Mouse (Mus musculus) heart, embryonic 10.5 days (tissue): ENCODE results near the gene Vwde. TPM values are rescaled to one million over a fixed set of nuclear protein-coding genes. Genes with fewer than 3 reads are reported as not detected.

Experiments used
- DNase-seq: peaks from one replicate; pipeline ENCODE4 v3.0.0-alpha.2; 2017; ENCODE audit warnings: low spot score
- H3K27ac ChIP-seq: fragments of 300-500 bp; sonication (generic); 2 replicates; pipeline ENCODE4 v1.5.1; 2016; ENCODE audit warnings: mild to moderate bottlenecking
- H3K27me3 ChIP-seq: fragments of 300-500 bp; sonication (generic); 2 replicates; pipeline ENCODE4 v1.6.1; 2016; ENCODE audit warnings: mild to moderate bottlenecking; ENCODE audit not compliant: poor library complexity, insufficient read depth, severe bottlenecking
- H3K36me3 ChIP-seq: fragments of 300-500 bp; sonication (generic); 2 replicates; pipeline ENCODE4 v1.6.1; 2016; ENCODE audit warnings: mild to moderate bottlenecking, moderate library complexity
- H3K4me1 ChIP-seq: fragments of 300-500 bp; sonication (generic); 2 replicates; pipeline ENCODE4 v1.6.1; 2016; ENCODE audit warnings: mild to moderate bottlenecking
- H3K4me3 ChIP-seq: fragments of 300-500 bp; sonication (generic); 2 replicates; pipeline ENCODE4 v1.5.1; 2016; ENCODE audit warnings: mild to moderate bottlenecking, moderate library complexity
- H3K9me3 ChIP-seq: fragments of 300-500 bp; sonication (generic); 2 replicates; pipeline ENCODE4 v1.6.1; 2016; ENCODE audit warnings: mild to moderate bottlenecking, moderate library complexity
- WGBS: fragments of 180-500 bp; shearing (Covaris S2); methylation state at CpG from one replicate; pipeline ENCODE4 v1.1.7; 2016; 5-methylcytosine and 5-hydroxymethylcytosine counted together
- polyA plus RNA-seq: library from polyadenylated mRNA; unstranded; fragments of >200 nt; fragmentation: Nextera tagmentation; extraction: Ambion mirVana; gene quantifications from 2 replicates; pipeline ENCODE4 v1.2.1, GENCODE M21; 2016

Vwde gene
- polyA plus RNA-seq, result 0.03 TPM in 1 of 2 replicates, not detected in the other

GRCm38 (mm10) chr6:13224596-13225227 lies at the start of gene Vwde:
Gene Vwde (minus strand): TSS chr6:13224965.
- Histone ChIP-seq H3K27me3 (no peaks in the 10 kb centered on the region), H3K27ac (peak within 1 kb of the TSS; percentile 22; the same call in 1 of the 2 replicates), H3K9me3 (no peaks in the 10 kb centered on the region), H3K4me1 (no peaks in the 10 kb centered on the region), H3K36me3 (no peaks in the 10 kb centered on the region), H3K4me3 (peak within 1 kb of the TSS; percentile 49)
- DNase-seq, result no peak
- WGBS, result 24% methylated on average over 15 of the region's 15 CpGs

- no peak for DNase-seq
- Histone ChIP-seq H3K4me3 (no peak overlapping the region), H3K4me1 (no peaks in the 10 kb centered on the region), H3K27me3 (no peaks in the 10 kb centered on the region), H3K27ac (no peak overlapping the region), H3K9me3 (no peaks in the 10 kb centered on the region), H3K36me3 (no peaks in the 10 kb centered on the region)
- WGBS, result 82% methylated on average over 4 of the region's 4 CpGs
Observed at GRCm38 (mm10) chr6:13255341-13255740, 30.6 kb upstream of the Vwde start.

- no peaks in the 10 kb centered on the region for H3K27me3 ChIP-seq
- no peaks in the 10 kb centered on the region for H3K9me3 ChIP-seq
- H3K36me3 ChIP-seq, result no peaks in the 10 kb centered on the region
- no peak for DNase-seq
- no peaks in the 10 kb centered on the region for H3K4me1 ChIP-seq
- WGBS, result 59% methylated on average over 4 of the region's 4 CpGs
- no peak overlapping the region for H3K27ac ChIP-seq
- no peak overlapping the region for H3K4me3 ChIP-seq
Observed at GRCm38 (mm10) chr6:13248317-13248969, 23.7 kb upstream of the Vwde start.

GRCm38 (mm10) chr6:13206157-13206556 lies 18.6 kb downstream of the Vwde start:
- H3K27me3 ChIP-seq, result no peaks in the 10 kb centered on the region
- WGBS, result 75% methylated on average over 6 of the region's 6 CpGs

GRCm38 (mm10) chr6:13197486-13197885 lies 27.3 kb downstream of the Vwde start:
- no peaks in the 10 kb centered on the region for H3K36me3 ChIP-seq
- no peaks in the 10 kb centered on the region for H3K9me3 ChIP-seq
- no peaks in the 10 kb centered on the region for H3K27me3 ChIP-seq
- no peak overlapping the region for H3K4me3 ChIP-seq
- no peak overlapping the region for H3K27ac ChIP-seq
- WGBS, result 94% methylated on average over 3 of the region's 3 CpGs
- no peak for DNase-seq
- H3K4me1 ChIP-seq, result no peaks in the 10 kb centered on the region

More at GRCm38 (mm10) chr6:13206157-13206556, 18.6 kb downstream of the Vwde start:
- no peaks in the 10 kb centered on the region for H3K9me3 ChIP-seq
- H3K4me1 ChIP-seq, result no peaks in the 10 kb centered on the region
- no peak for DNase-seq
- no peak overlapping the region for H3K4me3 ChIP-seq
- no peak overlapping the region for H3K27ac ChIP-seq
- no peaks in the 10 kb centered on the region for H3K36me3 ChIP-seq

- no peak overlapping the region for H3K27ac ChIP-seq
- no peak for DNase-seq
- 83% methylated on average over 11 of the region's 11 CpGs for WGBS
Observed at GRCm38 (mm10) chr6:13186836-13187235, 37.9 kb downstream of the Vwde start.

GRCm38 (mm10) chr6:13180061-13180460 lies 44.7 kb downstream of the Vwde start:
- WGBS, result 70% methylated on average over 3 of the region's 3 CpGs
- Histone ChIP-seq H3K27me3 (no peaks in the 10 kb centered on the region), H3K4me1 (no peaks in the 10 kb centered on the region), H3K4me3 (no peak overlapping the region), H3K27ac (no peak overlapping the region), H3K9me3 (no peaks in the 10 kb centered on the region), H3K36me3 (no peaks in the 10 kb centered on the region)
- DNase-seq, result no peak

More at GRCm38 (mm10) chr6:13186836-13187235, 37.9 kb downstream of the Vwde start:
- Histone ChIP-seq H3K36me3 (no peaks in the 10 kb centered on the region), H3K9me3 (no peaks in the 10 kb centered on the region), H3K4me1 (no peaks in the 10 kb centered on the region), H3K27me3 (no peaks in the 10 kb centered on the region), H3K4me3 (no peak overlapping the region)

- DNase-seq, result no peak
- Histone ChIP-seq H3K9me3 (no peaks in the 10 kb centered on the region), H3K27ac (no peak overlapping the region), H3K4me3 (no peak overlapping the region), H3K4me1 (no peaks in the 10 kb centered on the region), H3K36me3 (no peaks in the 10 kb centered on the region), H3K27me3 (no peaks in the 10 kb centered on the region)
- 69% methylated on average over 3 of the region's 3 CpGs for WGBS
Observed at GRCm38 (mm10) chr6:13169459-13170150, 55.2 kb downstream of the Vwde start.

- 85% methylated on average over 9 of the region's 9 CpGs for WGBS
- Histone ChIP-seq H3K36me3 (no peaks in the 10 kb centered on the region), H3K27me3 (no peaks in the 10 kb centered on the region), H3K27ac (no peak overlapping the region), H3K9me3 (no peaks in the 10 kb centered on the region), H3K4me3 (no peak overlapping the region), H3K4me1 (no peaks in the 10 kb centered on the region)
- no peak for DNase-seq
Observed at GRCm38 (mm10) chr6:13166240-13166937, 58.4 kb downstream of the Vwde start.

- H3K36me3 ChIP-seq, result no peaks in the 10 kb centered on the region
- H3K4me3 ChIP-seq, result no peak overlapping the region
- no peaks in the 10 kb centered on the region for H3K27me3 ChIP-seq
- H3K9me3 ChIP-seq, result no peaks in the 10 kb centered on the region
- 89% methylated on average over 2 of the region's 2 CpGs for WGBS
- DNase-seq, result no peak
- H3K27ac ChIP-seq, result no peak overlapping the region
- H3K4me1 ChIP-seq, result no peaks in the 10 kb centered on the region
Observed at GRCm38 (mm10) chr6:13159437-13159836, 65.3 kb downstream of the Vwde start.

GRCm38 (mm10) chr6:13153888-13154697 lies 70.7 kb downstream of the Vwde start:
- 89% methylated on average over 9 of the region's 9 CpGs for WGBS
- no peaks in the 10 kb centered on the region for H3K4me1 ChIP-seq
- H3K9me3 ChIP-seq, result no peaks in the 10 kb centered on the region
- no peak for DNase-seq
- no peak overlapping the region for H3K27ac ChIP-seq
- no peak overlapping the region for H3K4me3 ChIP-seq
- no peaks in the 10 kb centered on the region for H3K27me3 ChIP-seq
- no peaks in the 10 kb centered on the region for H3K36me3 ChIP-seq

- Histone ChIP-seq H3K4me3 (no peak overlapping the region), H3K36me3 (no peaks in the 10 kb centered on the region), H3K27ac (no peak overlapping the region), H3K4me1 (no peaks in the 10 kb centered on the region), H3K9me3 (no peaks in the 10 kb centered on the region), H3K27me3 (no peaks in the 10 kb centered on the region)
- DNase-seq, result no peak
- WGBS, result 88% methylated on average over 1 of the region's 1 CpGs
Observed at GRCm38 (mm10) chr6:13152062-13152640, 72.6 kb downstream of the Vwde start.
